Mouse (Mus musculus): ENCODE results near the gene Faim. TPM values are rescaled to one million over a fixed set of nuclear protein-coding genes. Genes with fewer than 3 reads are reported as not detected.
A peak's percentile ranks its signal among the peaks of the same experiment; 100 is the strongest.

Gene Faim
- total RNA-seq, 2 experiments from 2014 or later, result 74.1 to 158 TPM

DNA sequence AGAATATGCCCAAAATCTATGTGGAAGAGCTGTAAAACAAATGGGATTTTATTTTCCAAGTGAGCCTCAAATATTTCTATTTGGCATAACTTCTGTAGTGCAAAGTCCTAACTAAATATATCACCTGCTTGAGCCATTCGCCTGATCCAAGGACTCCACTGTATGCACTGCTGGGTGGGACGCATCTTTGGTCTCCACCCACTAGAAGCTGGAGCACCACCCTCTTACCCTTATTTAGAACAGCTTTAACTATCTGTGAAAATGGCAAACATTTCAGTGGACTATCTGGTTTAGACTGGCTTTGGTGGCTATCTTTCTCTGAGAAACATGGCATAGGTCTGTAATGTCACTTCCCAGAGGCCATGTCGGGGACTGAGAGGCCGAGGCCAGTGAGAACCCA is 56.5 kb downstream of the Faim start:
- no peak for ATAC-seq (ENCODE audit: poor library complexity, severe bottlenecking)

GRCm38 (mm10) chr9:99044761-99045160 is 58.6 kb downstream of the Faim start:
- ATAC-seq (ENCODE audit: poor library complexity, severe bottlenecking), result no peak

DNA sequence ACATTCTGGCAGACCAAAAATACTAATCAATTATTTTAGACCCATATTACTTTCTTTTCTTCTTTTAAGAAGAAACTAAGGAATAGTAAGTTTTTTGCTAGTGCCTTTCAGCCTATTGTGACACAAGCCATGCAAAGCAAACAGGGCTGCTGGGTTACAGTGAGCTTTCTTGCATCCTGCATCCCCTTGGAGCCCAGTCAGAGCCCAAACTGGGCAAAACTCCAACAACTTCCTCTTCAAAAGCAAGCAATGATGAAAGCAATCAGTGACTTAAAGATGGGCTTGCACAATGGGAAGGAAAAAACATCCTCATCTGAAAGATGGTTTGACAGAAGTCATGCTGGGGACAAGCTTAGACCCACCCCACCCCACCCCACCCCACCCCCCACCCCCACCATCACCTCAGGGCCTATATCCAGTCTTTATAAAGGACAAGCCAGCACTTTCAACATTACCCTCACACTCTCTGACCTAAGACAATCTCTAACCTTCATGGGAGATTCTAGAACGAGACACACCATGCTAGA is 62.6 kb downstream of the Faim start:
- peak; percentile 75 for ATAC-seq (ENCODE audit: poor library complexity, severe bottlenecking)

DNA sequence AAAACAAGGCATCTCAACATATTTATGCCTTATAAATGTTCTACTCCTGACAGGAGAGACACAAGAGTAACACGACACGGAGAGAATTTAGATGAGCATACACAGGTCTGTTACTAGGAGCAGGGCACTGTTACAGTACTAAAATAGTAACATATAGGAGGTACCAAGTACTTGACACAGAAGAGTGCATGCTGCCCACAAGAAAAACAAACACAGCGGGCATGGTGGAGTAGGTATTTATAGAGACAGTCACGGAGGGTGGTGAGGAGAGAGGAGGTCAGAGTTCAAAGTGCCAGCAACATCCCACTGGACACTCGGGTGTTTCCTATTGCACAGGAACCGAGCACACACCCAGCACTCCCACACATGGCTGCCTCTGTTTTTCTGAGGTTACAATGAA is 63.6 kb downstream of the Faim start:
- ATAC-seq (ENCODE audit: poor library complexity, severe bottlenecking), result no peak

Other genes starting within 250 kb of the Faim start
- gene Prr23a1, start 143.9 kb upstream of the Faim start, total RNA-seq (2015), result not detected in 2 replicates
- not detected in 2 replicates for gene Prr23a1, start 143.9 kb upstream of the Faim start, total RNA-seq (2017)
- not detected in 2 replicates for gene Prr23a2, start 129.9 kb upstream of the Faim start, total RNA-seq (2015)
- not detected in 2 replicates for gene Prr23a2, start 129.9 kb upstream of the Faim start, total RNA-seq (2017)
- not detected in 2 replicates for gene Prr23a3, start 121.6 kb upstream of the Faim start, total RNA-seq (2015)
- not detected in 2 replicates for gene Prr23a3, start 121.6 kb upstream of the Faim start, total RNA-seq (2017)
- not detected in 2 replicates for gene 7420426K07Rik, start 83.3 kb upstream of the Faim start, total RNA-seq (2015)
- 0.18 TPM in 1 of 2 replicates, not detected in the other for gene 7420426K07Rik, start 83.3 kb upstream of the Faim start, total RNA-seq (2017)
- gene Foxl2, start 31.1 kb upstream of the Faim start, total RNA-seq (2015), result not detected in 2 replicates
- gene Foxl2, start 31.1 kb upstream of the Faim start, total RNA-seq (2017), result not detected in 2 replicates
- 0.29 TPM in 1 of 2 replicates, not detected in the other for gene Gm1123, start 49.3 kb downstream of the Faim start, total RNA-seq (2015)
- 0.81 TPM in 1 of 2 replicates, not detected in the other for gene Gm1123, start 49.3 kb downstream of the Faim start, total RNA-seq (2017)
- 18.9 and 19.9 TPM in 2 replicates for gene Pik3cb, start 154.2 kb downstream of the Faim start, total RNA-seq (2015)
- 8.2 and 10.0 TPM in 2 replicates for gene Pik3cb, start 154.2 kb downstream of the Faim start, total RNA-seq (2017)